Mouse (Mus musculus): ENCODE measurements around the gene Rbp4. TPM values are rescaled to one million over a fixed set of nuclear protein-coding genes. Genes with fewer than 3 reads are reported as not detected.

Rbp4 gene
- 10 to 100 TPM; 20.7 to 21.3 TPM for total RNA-seq (2021)
- long read RNA-seq, experiment 1, transcript Rbp4-202 (6 exons, 937 nt) = major isoform, 22 of 38 reads
- long read RNA-seq, experiment 1, partial matches to known transcripts = 4 of 38 reads
- long read RNA-seq, experiment 1, other reads (novel, unspliced or antisense) = 12 of 38 reads
- long read RNA-seq, experiment 2, transcript Rbp4-202 (6 exons, 937 nt) = major isoform, 18 of 33 reads
- long read RNA-seq, experiment 2, partial matches to known transcripts = 2 of 33 reads
- long read RNA-seq, experiment 2, other reads (novel, unspliced or antisense) = 10 of 33 reads

GRCm38 (mm10) chr19:38125219-38125610, at the start of gene Rbp4:
Rbp4 (minus strand) TSS chr19:38125281.
- no peak for DNase-seq (ENCODE audit: low spot score in 2 of 2)

- no peak for DNase-seq (ENCODE audit: low spot score in 2 of 2)
Observed at GRCm38 (mm10) chr19:38164633-38165032, 39.6 kb upstream of the Rbp4 start.

- DNase-seq (ENCODE audit: low spot score in 2 of 2) = no peak
Observed at GRCm38 (mm10) chr19:38161648-38162354, 36.7 kb upstream of the Rbp4 start.

- no peak for DNase-seq (ENCODE audit: low spot score in 2 of 2)
Observed at GRCm38 (mm10) chr19:38156243-38156642, 31.2 kb upstream of the Rbp4 start.

- DNase-seq (ENCODE audit: low spot score in 2 of 2) = no peak
Observed at GRCm38 (mm10) chr19:38143540-38144271, 18.6 kb upstream of the Rbp4 start.

- no peak for DNase-seq (ENCODE audit: low spot score in 2 of 2)
Observed at GRCm38 (mm10) chr19:38134806-38135205, 9.7 kb upstream of the Rbp4 start.

GRCm38 (mm10) chr19:38133986-38134385, 8.9 kb upstream of the Rbp4 start:
- no peak for DNase-seq (ENCODE audit: low spot score in 2 of 2)

GRCm38 (mm10) chr19:38132481-38132880, 7.4 kb upstream of the Rbp4 start, which contains the start of gene Pde6c:
Pde6c (plus strand) TSS chr19:38132781.
- no peak for DNase-seq (ENCODE audit: low spot score in 2 of 2)

- no peak for DNase-seq (ENCODE audit: low spot score in 2 of 2)
Observed at GRCm38 (mm10) chr19:38126656-38127055, 1.6 kb upstream of the Rbp4 start.

- peak; percentile 10 to 23 for DNase-seq (ENCODE audit: low spot score in 2 of 2)
Observed at GRCm38 (mm10) chr19:38124401-38125218, 471 bp downstream of the Rbp4 start.

GRCm38 (mm10) chr19:38123921-38124320, 1.2 kb downstream of the Rbp4 start:
- no peak for DNase-seq (ENCODE audit: low spot score in 2 of 2)

- no peak for DNase-seq (ENCODE audit: low spot score in 2 of 2)
Observed at GRCm38 (mm10) chr19:38120123-38120760, 4.8 kb downstream of the Rbp4 start.

GRCm38 (mm10) chr19:38114834-38115491, 10.1 kb downstream of the Rbp4 start:
- DNase-seq (ENCODE audit: low spot score in 2 of 2) = no peak

- no peak for DNase-seq (ENCODE audit: low spot score in 2 of 2)
Observed at GRCm38 (mm10) chr19:38112575-38112974, 12.5 kb downstream of the Rbp4 start.

GRCm38 (mm10) chr19:38111056-38111455, 14.0 kb downstream of the Rbp4 start:
- no peak for DNase-seq (ENCODE audit: low spot score in 2 of 2)

- no peak for DNase-seq (ENCODE audit: low spot score in 2 of 2)
Observed at GRCm38 (mm10) chr19:38109506-38110242, 15.4 kb downstream of the Rbp4 start.

- no peak for DNase-seq (ENCODE audit: low spot score in 2 of 2)
Observed at GRCm38 (mm10) chr19:38107871-38108270, 17.2 kb downstream of the Rbp4 start.

GRCm38 (mm10) chr19:38096858-38097758, 28.0 kb downstream of the Rbp4 start, which contains the start of gene Ffar4:
Ffar4 (plus strand) TSS chr19:38097071.
- no peak for DNase-seq (ENCODE audit: low spot score in 2 of 2)
